Mouse (Mus musculus) spleen, postnatal 10 days (tissue): ENCODE results near the gene Gm26727.
"Not testable (repeated sequence)": the region's sequence is repeated elsewhere in the genome, so short reads cannot be mapped to it uniquely, and the experiment has no call there.

Source experiments
- DNase-seq, 2 experiments: peaks; one replicate each; pipeline ENCODE4 v3.0.0; 2021 to 2022; ENCODE audit warnings: low spot score in 2 of 2

Gm26727 gene

GRCm38 (mm10) chr2:67433081-67433480, at the start of gene Gm26727:
Gene Gm26727 (minus strand): TSS chr2:67433181.
- no peak for DNase-seq

- DNase-seq: no peak
Measured at GRCm38 (mm10) chr2:67481051-67481450, 48.1 kb upstream of the Gm26727 start.

GRCm38 (mm10) chr2:67477753-67478152, 44.8 kb upstream of the Gm26727 start:
- peak in 1 of 2 experiments; percentile 33 for DNase-seq

- not testable (repeated sequence) for DNase-seq
Measured at GRCm38 (mm10) chr2:67470030-67470429, 37.0 kb upstream of the Gm26727 start.

GRCm38 (mm10) chr2:67467036-67467435, 34.1 kb upstream of the Gm26727 start:
- no peak for DNase-seq

GRCm38 (mm10) chr2:67460857-67461256, 27.9 kb upstream of the Gm26727 start:
- DNase-seq: no peak

- no peak for DNase-seq
Measured at GRCm38 (mm10) chr2:67447206-67447605, 14.2 kb upstream of the Gm26727 start.

GRCm38 (mm10) chr2:67446772-67447171, 13.8 kb upstream of the Gm26727 start:
- DNase-seq: no peak

- DNase-seq: no peak
Measured at GRCm38 (mm10) chr2:67445780-67446179, 12.8 kb upstream of the Gm26727 start, which contains the start of gene Xirp2. Gene Xirp2 (plus strand): TSS chr2:67446002.

- DNase-seq: no peak
Measured at GRCm38 (mm10) chr2:67438309-67438708, 5.3 kb upstream of the Gm26727 start.

- no peak for DNase-seq
Measured at GRCm38 (mm10) chr2:67422799-67423198, 10.2 kb downstream of the Gm26727 start.

GRCm38 (mm10) chr2:67420853-67421252, 12.1 kb downstream of the Gm26727 start:
- DNase-seq: no peak

GRCm38 (mm10) chr2:67413425-67413824, 19.6 kb downstream of the Gm26727 start, which contains the start of gene Gm21830:
Gene Gm21830 (plus strand): TSS chr2:67413725.
- not testable (repeated sequence) for DNase-seq
